Mouse (Mus musculus) small intestine, adult 2 months (tissue): ENCODE measurements around the gene Cutc.

Source experiments
- CTCF ChIP-seq: fragments of 200-500 bp; IDR thresholded peaks from 2 replicates; pipeline ENCODE4 v1.5.1; 2012; ENCODE audit warnings: low read depth, mild to moderate bottlenecking, control low read depth, inconsistent platforms, low read length, moderate library complexity, mixed read lengths; ENCODE audit not compliant: insufficient replicate concordance, insufficient read length; ENCODE audit errors: extremely low read depth
- POLR2A ChIP-seq: fragments of 200-500 bp; IDR thresholded peaks from 2 replicates; pipeline ENCODE4 v1.6.1; 2012; ENCODE audit warnings: low read depth, mild to moderate bottlenecking, control low read depth, inconsistent platforms, low read length, moderate library complexity

DNA sequence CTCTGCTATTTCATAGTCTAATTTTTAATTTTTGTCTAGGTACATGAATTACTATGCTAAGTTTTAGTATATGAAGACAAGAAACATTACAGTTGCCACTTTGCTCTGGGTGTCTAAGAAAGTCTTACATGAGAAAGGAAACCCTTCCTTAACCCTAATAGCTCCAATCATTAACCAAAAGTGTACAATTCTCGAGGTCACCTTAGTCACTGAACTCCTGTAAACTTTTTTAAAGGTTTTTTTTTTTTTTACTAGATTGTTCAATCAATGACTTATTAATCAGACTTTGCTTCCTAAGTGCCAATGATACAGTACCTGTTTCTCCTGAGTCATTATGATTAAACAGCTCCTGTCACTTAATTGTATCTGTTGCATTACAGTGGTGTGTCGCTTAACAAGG, 24.5 kb downstream of the Cutc start:
- TF ChIP-seq CTCF (no peak), POLR2A (no peak)
